Mouse (Mus musculus) liver, adult 2 months (tissue): ENCODE measurements around the gene Sp9. TPM values are rescaled to one million over a fixed set of nuclear protein-coding genes. Genes with fewer than 3 reads are reported as not detected.

Source experiments
- DNase-seq: peaks from one replicate; pipeline ENCODE4 v3.0.0-alpha.2; 2011; ENCODE audit warnings: low read depth, low spot score; ENCODE audit errors: extremely low read depth
- H3K27ac ChIP-seq: fragments of 200-500 bp; replicated peaks from 2 replicates; pipeline ENCODE4 v1.5.1; 2012; ENCODE audit warnings: low read depth, mild to moderate bottlenecking, control low read depth, inconsistent platforms, low read length; ENCODE audit not compliant: insufficient read depth
- H3K27me3 ChIP-seq: fragments of 200-500 bp; 2 replicates; pipeline ENCODE4 v1.6.1; 2012; ENCODE audit warnings: mild to moderate bottlenecking, moderate library complexity, low read length, inconsistent platforms; ENCODE audit not compliant: control insufficient read depth, insufficient read depth
- H3K36me3 ChIP-seq: fragments of 200-500 bp; 2 replicates; pipeline ENCODE4 v1.6.1; 2012; ENCODE audit warnings: low read length, inconsistent platforms; ENCODE audit not compliant: control insufficient read depth, insufficient read depth
- H3K4me1 ChIP-seq: fragments of 200-500 bp; 2 replicates; pipeline ENCODE4 v1.6.1; 2011; ENCODE audit warnings: low read length; ENCODE audit not compliant: control insufficient read depth, insufficient read depth
- H3K4me3 ChIP-seq: fragments of 200-500 bp; 2 replicates; pipeline ENCODE4 v1.5.1; 2011; ENCODE audit warnings: low read depth, mild to moderate bottlenecking, control low read depth, low read length, moderate library complexity; ENCODE audit not compliant: insufficient read depth
- H3K79me2 ChIP-seq: fragments of 200-500 bp; 2 replicates; pipeline ENCODE4 v1.6.1; 2012; ENCODE audit warnings: inconsistent platforms, mild to moderate bottlenecking, low read length, moderate library complexity; ENCODE audit not compliant: control insufficient read depth, insufficient read depth
- H3K9ac ChIP-seq: fragments of 200-500 bp; 2 replicates; pipeline ENCODE4 v1.6.1; 2012; ENCODE audit warnings: low read depth, mild to moderate bottlenecking, control low read depth, inconsistent platforms, low read length
- CTCF ChIP-seq: fragments of 200-500 bp; IDR thresholded peaks from 2 replicates; pipeline ENCODE4 v1.5.1; 2011; ENCODE audit warnings: low read depth, low read length, control low read depth
- POLR2A ChIP-seq: fragments of 200-500 bp; IDR thresholded peaks from 2 replicates; pipeline ENCODE4 v1.6.1; 2011; ENCODE audit warnings: low read length, control low read depth; ENCODE audit not compliant: insufficient read depth; ENCODE audit errors: extremely low read depth
- WGBS: fragments of 180-500 bp; shearing (Covaris S2); methylation state at CpG from one replicate; pipeline ENCODE4 v1.1.7; 2018; 5-methylcytosine and 5-hydroxymethylcytosine counted together
- polyA plus RNA-seq: library from polyadenylated mRNA; depleted of rRNA; stranded (reverse); fragments of >200 nt; gene quantifications from 2 replicates; pipeline ENCODE4 v1.2.3, GENCODE M21; 2012
- total RNA-seq: library from RNA; depleted of rRNA; stranded (reverse); fragments of >200 nt; gene quantifications from 2 replicates; pipeline ENCODE4 v1.2.3, GENCODE M21; 2014

Gene Sp9
- total and polyA plus RNA-seq, 2 experiments: not detected

DNA sequence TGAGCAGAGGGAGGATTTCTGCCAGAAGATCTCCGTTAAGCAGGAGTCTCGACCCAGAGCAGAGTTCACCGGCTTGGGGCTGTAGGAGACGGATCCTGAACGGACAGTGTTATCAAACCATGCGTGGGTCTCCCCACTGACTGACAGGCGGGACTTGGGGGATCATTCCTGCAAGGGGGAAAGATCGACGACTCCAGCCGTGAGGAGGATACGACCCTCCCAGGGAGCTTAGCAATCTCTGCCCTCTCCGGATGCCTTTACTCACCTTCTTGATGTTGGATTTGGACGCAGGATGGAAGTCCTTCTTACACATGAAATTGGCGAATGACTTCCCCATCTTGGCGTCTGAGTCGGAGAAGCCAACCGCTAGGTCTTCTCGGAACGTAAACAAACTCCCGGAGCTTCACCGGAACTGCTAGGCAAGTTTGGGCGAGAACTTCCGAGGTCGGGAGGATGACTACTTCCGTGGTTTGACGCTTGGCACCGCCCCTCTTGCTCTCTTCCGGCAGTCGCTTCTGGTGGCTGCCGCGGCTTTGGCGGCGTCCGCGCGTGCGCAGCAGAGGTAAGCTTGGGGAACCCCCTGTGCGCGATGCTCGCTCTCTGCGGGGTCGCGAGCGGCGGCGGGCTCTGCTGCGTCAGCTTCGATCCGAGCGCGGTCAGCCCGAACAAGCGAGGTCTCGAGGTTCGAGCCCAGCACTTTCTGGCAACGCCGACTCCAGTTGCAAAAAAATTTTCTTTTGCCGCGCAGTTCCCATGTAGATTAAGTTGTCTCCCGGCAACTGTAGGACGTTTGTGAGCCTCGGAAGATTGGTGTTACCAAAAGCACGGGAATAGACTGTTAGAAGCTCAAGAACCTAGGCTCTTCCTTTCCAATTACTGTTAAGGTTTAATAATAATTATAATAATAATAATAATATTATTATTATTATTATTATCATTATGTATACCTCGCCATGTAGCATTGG is 40.7 kb downstream of the Sp9 start, which contains the start of the genes Scrn3 and Cir1:
Gene Scrn3, plus strand, starts transcription at position 450 of the 965 bp plus-strand sequence.
Gene Cir1, minus strand, starts transcription at position 550 of the 965 bp plus-strand sequence.
- DNase-seq: peak; percentile 94
- no peaks in the 10 kb centered on the region; the same call in 1 of the 2 replicates for H3K79me2 ChIP-seq
- peak within 1 kb of the TSS; percentile 82 for H3K27ac ChIP-seq
- H3K36me3 ChIP-seq: peaks cover 19% of the 10 kb centered on the region
- H3K27me3 ChIP-seq: no peaks in the 10 kb centered on the region
- TF ChIP-seq CTCF: no peak
- TF ChIP-seq POLR2A: peak; percentile 87
- H3K4me1 ChIP-seq: peaks cover 3% of the 10 kb centered on the region; the same call in 1 of the 2 replicates
- peak within 1 kb of the TSS; percentile 82 for H3K4me3 ChIP-seq
- peak within 1 kb of the TSS; percentile 89 for H3K9ac ChIP-seq
- under 1% methylated on average over 64 of the region's 64 CpGs for WGBS

DNA sequence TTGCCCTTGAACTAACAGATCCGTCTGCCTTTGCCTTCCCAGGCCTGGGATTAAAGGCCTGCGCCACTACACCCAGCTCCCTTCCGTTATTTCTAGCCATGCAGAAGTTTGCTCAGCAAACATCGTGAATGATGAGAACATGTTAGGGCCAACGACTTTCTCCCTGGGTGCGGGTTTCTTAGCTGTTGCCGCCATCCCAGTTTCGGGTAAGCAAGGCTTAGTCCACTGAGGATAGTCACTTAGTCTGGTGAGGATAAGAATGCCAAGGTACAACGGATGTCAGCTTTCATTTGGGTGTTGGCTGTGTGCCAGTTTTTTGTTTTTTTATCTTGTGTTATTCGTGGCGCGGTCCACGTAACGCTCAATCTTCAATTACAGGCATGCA is 41.4 kb downstream of the Sp9 start:
- Histone ChIP-seq H3K36me3 (peaks cover 18% of the 10 kb centered on the region), H3K27ac (peak overlapping the region; percentile 59), H3K79me2 (no peaks in the 10 kb centered on the region; the same call in 1 of the 2 replicates), H3K9ac (peak overlapping the region; percentile 63), H3K27me3 (no peaks in the 10 kb centered on the region), H3K4me3 (peak overlapping the region; percentile 82), H3K4me1 (peaks cover 3% of the 10 kb centered on the region; the same call in 1 of the 2 replicates)
- no peak for TF ChIP-seq CTCF
- TF ChIP-seq POLR2A: no peak
- 8% methylated on average over 14 of the region's 14 CpGs for WGBS
- peak; percentile 80 for DNase-seq

DNA sequence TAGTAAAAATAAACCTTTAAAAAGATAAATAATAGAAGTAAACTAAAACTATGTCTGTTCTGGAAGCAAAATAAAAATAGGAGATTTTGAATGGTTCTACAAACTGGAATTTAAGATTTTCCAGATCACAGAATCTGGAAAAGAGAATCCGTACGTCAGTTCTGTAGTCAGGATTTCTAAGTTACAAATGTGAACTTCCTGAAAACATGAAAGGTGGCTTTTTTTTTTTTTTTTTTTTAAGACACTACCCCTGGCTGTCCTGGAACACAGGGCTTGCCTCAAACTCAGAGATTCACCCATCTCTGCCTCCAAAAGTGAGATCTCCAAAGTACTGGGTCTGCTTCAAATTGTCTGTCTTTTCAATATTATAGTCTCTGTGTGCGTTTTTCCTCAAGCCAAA is 42.6 kb downstream of the Sp9 start:
- 82% methylated on average over 3 of the region's 3 CpGs for WGBS
- no peak overlapping the region for H3K27ac ChIP-seq
- no peak overlapping the region for H3K9ac ChIP-seq
- peaks cover 19% of the 10 kb centered on the region for H3K36me3 ChIP-seq
- TF ChIP-seq CTCF (no peak), POLR2A (no peak)
- peaks cover 3% of the 10 kb centered on the region; the same call in 1 of the 2 replicates for H3K4me1 ChIP-seq
- no peak overlapping the region for H3K4me3 ChIP-seq
- DNase-seq: no peak
- no peaks in the 10 kb centered on the region for H3K27me3 ChIP-seq
- H3K79me2 ChIP-seq: no peaks in the 10 kb centered on the region; the same call in 1 of the 2 replicates

DNA sequence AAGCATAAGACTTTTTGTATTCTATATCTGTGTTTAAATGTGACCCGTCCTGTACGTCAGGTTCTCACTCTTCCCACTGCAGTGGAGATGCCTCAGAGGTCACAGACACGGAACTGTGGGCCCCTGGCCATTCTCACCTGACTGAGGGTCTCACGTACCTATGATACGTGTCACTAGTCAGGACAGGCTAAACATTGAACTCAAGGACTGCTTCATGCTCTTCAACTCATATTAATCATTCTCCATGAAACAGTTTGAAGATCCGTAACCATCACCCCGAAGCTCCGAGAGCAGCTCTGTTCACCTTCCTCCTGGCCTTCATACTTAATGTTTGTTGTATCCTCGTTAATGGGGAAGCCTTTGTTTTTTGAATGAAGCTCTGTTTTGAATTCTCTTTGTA is 45.7 kb downstream of the Sp9 start:
- TF ChIP-seq CTCF (no peak), POLR2A (no peak)
- WGBS: 95% methylated on average over 9 of the region's 9 CpGs
- no peak for DNase-seq
- H3K27me3 ChIP-seq: no peaks in the 10 kb centered on the region
- H3K4me3 ChIP-seq: no peak overlapping the region
- H3K79me2 ChIP-seq: no peaks in the 10 kb centered on the region
- no peak overlapping the region for H3K27ac ChIP-seq
- H3K36me3 ChIP-seq: peaks cover 24% of the 10 kb centered on the region
- no peak overlapping the region for H3K9ac ChIP-seq
- H3K4me1 ChIP-seq: no peaks in the 10 kb centered on the region; the same call in 1 of the 2 replicates

DNA sequence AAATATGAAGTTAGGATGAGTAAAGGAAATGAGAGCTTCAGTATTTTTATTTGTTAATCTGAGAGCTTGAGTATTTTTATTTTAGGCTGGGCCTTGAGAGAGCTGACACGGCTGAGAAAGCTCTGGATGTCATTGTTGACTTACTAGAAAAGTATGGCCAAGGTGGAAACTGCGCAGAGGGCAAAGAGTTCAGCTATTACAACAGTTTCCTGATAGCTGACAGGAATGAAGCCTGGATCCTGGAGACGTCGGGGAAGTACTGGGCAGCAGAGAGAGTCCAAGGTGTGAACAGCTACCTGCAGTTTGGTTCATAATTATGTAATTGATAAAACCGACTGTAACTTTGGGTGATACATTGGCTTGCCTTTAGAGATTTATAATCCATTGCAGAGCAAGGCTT is 47.5 kb downstream of the Sp9 start:
- Histone ChIP-seq H3K27ac (no peak overlapping the region), H3K27me3 (no peaks in the 10 kb centered on the region), H3K9ac (no peak overlapping the region), H3K36me3 (peaks cover 26% of the 10 kb centered on the region), H3K79me2 (no peaks in the 10 kb centered on the region), H3K4me3 (no peak overlapping the region), H3K4me1 (no peaks in the 10 kb centered on the region)
- DNase-seq: peak; percentile 54
- TF ChIP-seq CTCF: no peak
- no peak for TF ChIP-seq POLR2A
- 62% methylated on average over 5 of the region's 5 CpGs for WGBS

DNA sequence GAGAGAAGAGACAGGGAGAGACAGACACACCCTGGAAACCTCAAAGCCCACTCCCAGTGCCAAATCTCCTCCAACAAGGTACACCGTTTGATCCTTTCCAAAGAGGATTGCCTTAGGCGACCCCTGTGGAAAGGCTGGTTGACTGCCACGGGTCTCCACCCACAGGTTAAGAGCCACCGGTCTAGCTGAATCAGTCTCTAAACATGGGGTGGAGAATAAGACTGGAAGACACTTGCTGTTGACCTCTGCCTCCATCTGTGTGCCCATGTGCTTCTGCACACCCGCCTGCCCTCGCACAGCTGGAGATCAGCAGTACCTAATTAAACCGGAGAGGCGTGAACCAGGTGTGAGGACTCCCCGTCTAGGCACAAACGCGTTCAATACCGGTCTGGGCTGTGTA is 51.3 kb downstream of the Sp9 start:
- Histone ChIP-seq H3K4me1 (peaks cover 8% of the 10 kb centered on the region), H3K27ac (no peak overlapping the region), H3K9ac (no peak overlapping the region), H3K4me3 (no peak overlapping the region), H3K79me2 (no peaks in the 10 kb centered on the region), H3K36me3 (peaks cover 23% of the 10 kb centered on the region), H3K27me3 (no peaks in the 10 kb centered on the region)
- TF ChIP-seq POLR2A: no peak
- no peak for TF ChIP-seq CTCF
- DNase-seq: no peak
- WGBS: 71% methylated on average over 12 of the region's 12 CpGs
